Mouse (Mus musculus) liver, embryonic 14.5 days (tissue): ENCODE data around the gene Nme1.

ENCODE experiments used
- CTCF ChIP-seq: IDR thresholded peaks from 2 replicates; pipeline ENCODE4 v1.5.1; 2016; ENCODE audit warnings: antibody characterized with exemption, low read depth, control low read depth
- EP300 ChIP-seq: IDR thresholded peaks from 2 replicates; pipeline ENCODE4 v1.6.1; 2016; ENCODE audit warnings: antibody characterized with exemption, low read depth

DNA sequence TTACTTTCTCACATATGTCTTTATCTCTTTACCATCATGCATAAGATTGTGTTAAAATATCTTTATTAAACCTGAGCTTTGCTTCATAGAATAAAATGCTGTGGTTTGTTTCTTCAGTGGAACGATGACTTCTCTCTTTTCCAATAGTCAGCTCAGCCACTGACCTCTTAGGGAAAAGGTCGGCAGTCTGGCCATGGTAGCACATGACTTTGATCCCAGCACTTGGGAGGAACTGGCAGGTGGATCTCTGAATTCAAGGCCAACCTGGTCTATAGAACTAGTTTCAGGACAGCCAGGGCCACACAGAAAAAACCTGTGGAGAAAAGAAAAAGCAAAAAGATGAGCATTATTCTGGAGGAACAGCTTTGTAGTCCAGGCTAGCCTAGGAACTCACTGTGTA, 35.0 kb upstream of the Nme1 start:
- TF ChIP-seq EP300 (no peak), CTCF (no peak)
